Mouse (Mus musculus) lung, adult 2 months (tissue): Measurements from ENCODE around the gene Il17rd.

ENCODE experiments used
- CTCF ChIP-seq: fragments of 200-500 bp; IDR thresholded peaks from 2 replicates; pipeline ENCODE4 v1.5.1; 2011; ENCODE audit warnings: mild to moderate bottlenecking, low read length, control low read depth; ENCODE audit not compliant: insufficient read depth
- POLR2A ChIP-seq: fragments of 200-500 bp; IDR thresholded peaks from 2 replicates; pipeline ENCODE4 v1.6.1; 2011; ENCODE audit warnings: low read depth, mild to moderate bottlenecking, control low read depth, low read length, borderline replicate concordance; ENCODE audit errors: extremely low read depth

DNA sequence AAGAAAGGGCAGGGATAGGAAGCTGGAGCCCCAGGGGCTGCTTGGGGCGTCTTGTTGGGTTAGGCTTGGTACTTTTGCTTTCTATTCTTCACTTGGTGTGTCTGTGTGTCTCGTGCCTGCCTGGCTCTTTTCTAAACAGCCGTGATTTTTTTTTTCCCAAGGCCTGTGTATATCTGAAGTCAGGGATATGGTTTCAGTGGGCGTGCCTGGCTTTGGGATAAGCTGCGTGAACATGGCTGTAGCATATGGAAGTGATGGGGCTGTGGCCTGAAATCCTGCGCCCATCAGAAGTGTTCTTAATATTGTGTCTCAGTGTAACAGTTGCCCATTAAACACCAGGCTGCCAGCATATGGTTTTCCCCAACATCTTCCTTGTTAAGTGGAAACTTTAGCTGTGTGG is 36.3 kb downstream of the Il17rd start:
- TF ChIP-seq CTCF (no peak), POLR2A (no peak)
